Comparison of ENCODE assay signal across 25 mouse cellular contexts in genomic region chr1:82726482-82726881, GRCm38 (mm10). TPM values are rescaled to one million over a fixed set of nuclear protein-coding genes. Genes with fewer than 3 reads are reported as not detected.
DNase-seq lines count a peak whose midpoint lies in the region; ATAC-seq and TF ChIP-seq lines count a peak whose summit lies in the region.
"Had no signal": no experiment of that assay in that cellular context is flagged by ENCODE, and none has a peak within 500 bp of the region (broad histone marks: within the 10 kb centered on the region; RNA-seq: fewer than 3 reads in every experiment).

No protein-coding gene starts in this region.

- H3K4me1 ChIP-seq in heart, postnatal 0 days (ENCODE audit: control insufficient read depth, insufficient read depth): peaks cover 11% of the 10 kb centered on the region
- peaks cover 21% of the 10 kb centered on the region for H3K4me1 ChIP-seq in neural tube, embryonic 13.5 days (replicated peaks)
- H3K4me1 ChIP-seq in neural tube, embryonic 15.5 days: peaks cover 16% of the 10 kb centered on the region
- H3K4me1 ChIP-seq in liver, embryonic 12.5 days: peaks cover 23% of the 10 kb centered on the region

- no peaks in the 10 kb centered on the region for H3K9me3 ChIP-seq in heart, postnatal 0 days (replicated peaks; ENCODE audit: control insufficient read depth, low read length)
- H3K9me3 ChIP-seq in neural tube, embryonic 13.5 days: no peaks in the 10 kb centered on the region
- H3K9me3 ChIP-seq in neural tube, embryonic 15.5 days (replicated peaks): no peaks in the 10 kb centered on the region
- H3K9me3 ChIP-seq in liver, embryonic 12.5 days (replicated peaks): no peaks in the 10 kb centered on the region
- H3K9me3 ChIP-seq: embryonic facial prominence, embryonic 15.5 days; hindbrain, embryonic 13.5 days; limb, embryonic 15.5 days; midbrain, embryonic 15.5 days; stomach, embryonic 15.5 days had no signal

- TF ChIP-seq EP300 in heart, postnatal 0 days (IDR thresholded peaks at IDR 0.05; ENCODE audit: low read depth): no peak

- H3K9ac ChIP-seq in heart, postnatal 0 days (replicated peaks; ENCODE audit: low read depth, low read length): no peak overlapping the region
- H3K9ac ChIP-seq in neural tube, embryonic 13.5 days: no peak overlapping the region
- H3K9ac ChIP-seq in neural tube, embryonic 15.5 days (replicated peaks): no peak overlapping the region
- H3K9ac ChIP-seq in liver, embryonic 12.5 days: peak overlapping the region; percentile 94
- H3K9ac ChIP-seq: embryonic facial prominence, embryonic 15.5 days had no signal

- H3K4me3 ChIP-seq in heart, postnatal 0 days (ENCODE audit: low read depth, low read length): no peak overlapping the region
- H3K4me3 ChIP-seq in neural tube, embryonic 13.5 days: no peak overlapping the region
- H3K4me3 ChIP-seq in neural tube, embryonic 15.5 days (replicated peaks): no peak overlapping the region
- H3K4me3 ChIP-seq in liver, embryonic 12.5 days: peak overlapping the region; percentile 84

- no peak overlapping the region for H3K27ac ChIP-seq in heart, postnatal 0 days (ENCODE audit: low read depth)
- H3K27ac ChIP-seq in neural tube, embryonic 13.5 days (replicated peaks): no peak overlapping the region
- no peak overlapping the region for H3K27ac ChIP-seq in neural tube, embryonic 15.5 days (replicated peaks)
- H3K27ac ChIP-seq in liver, embryonic 12.5 days: peak overlapping the region; percentile 95
- H3K27ac ChIP-seq: embryonic facial prominence, embryonic 15.5 days; hindbrain, embryonic 13.5 days; limb, embryonic 15.5 days; midbrain, embryonic 15.5 days; stomach, embryonic 15.5 days had no signal

- 89% methylated on average over 5 of the region's 5 CpGs for WGBS in heart, postnatal 0 days
- WGBS in neural tube, embryonic 13.5 days: 93% methylated on average over 5 of the region's 5 CpGs
- WGBS in neural tube, embryonic 15.5 days: 96% methylated on average over 5 of the region's 5 CpGs
- whole genome bisulfite sequencing in liver, embryonic 12.5 days (ENCODE audit: insufficient replicate concordance): 27% methylated on average over 5 of the region's 5 CpGs

- TF ChIP-seq CTCF in heart, postnatal 0 days (IDR thresholded peaks at IDR 0.05; ENCODE audit: low read depth): no peak

- no peak for DNase-seq in heart, postnatal 0 days (ENCODE audit: low spot score)
- DNase-seq in heart, adult 9 months (ENCODE audit: low spot score in 2 of 2): no peak
- DNase-seq in urinary bladder, adult 18-20 months (ENCODE audit: low spot score in 2 of 2): no peak
- DNase-seq: cerebellum, adult 11 months; cerebellum, postnatal 14 days; embryo, embryonic 11 days; kidney, postnatal 25 days; layer of hippocampus, adult 9-11 months; lung, postnatal 36 days; spleen, adult 18-20 months had no signal

- H3K27me3 ChIP-seq in heart, postnatal 0 days (ENCODE audit: control insufficient read depth, insufficient read depth, low read length): peaks cover 13% of the 10 kb centered on the region
- H3K27me3 ChIP-seq in neural tube, embryonic 13.5 days: peaks cover 11% of the 10 kb centered on the region
- H3K27me3 ChIP-seq in neural tube, embryonic 15.5 days (replicated peaks): peaks cover 8% of the 10 kb centered on the region
- peaks cover 4% of the 10 kb centered on the region; the same call in 1 of the 2 replicates for H3K27me3 ChIP-seq in liver, embryonic 12.5 days (replicated peaks)
- H3K27me3 ChIP-seq: limb, embryonic 15.5 days had no signal

- no peak for ATAC-seq in heart, postnatal 0 days (ENCODE audit: insufficient read depth, low read depth)
- no peak for ATAC-seq in neural tube, embryonic 13.5 days (ENCODE audit: low read depth)
- no peak for ATAC-seq in neural tube, embryonic 15.5 days (ENCODE audit: low FRiP score)
- ATAC-seq in liver, embryonic 12.5 days: no peak
- no peak for ATAC-seq in erythroid progenitor cell, adult 5-6 weeks (replicated peaks; ENCODE audit: low FRiP score, poor library complexity, severe bottlenecking)
- ATAC-seq: forebrain, embryonic 16.5 days; intestine, postnatal 0 days; midbrain, embryonic 15.5 days had no signal

- peaks cover 43% of the 10 kb centered on the region for H3K36me3 ChIP-seq in heart, postnatal 0 days (replicated peaks; ENCODE audit: control insufficient read depth, insufficient read depth, low read length)
- peaks cover 27% of the 10 kb centered on the region for H3K36me3 ChIP-seq in neural tube, embryonic 13.5 days
- peaks cover 27% of the 10 kb centered on the region for H3K36me3 ChIP-seq in neural tube, embryonic 15.5 days
- peaks cover 43% of the 10 kb centered on the region for H3K36me3 ChIP-seq in liver, embryonic 12.5 days

- peak overlapping the region; percentile 89; the same call in 1 of the 2 replicates for H3K4me2 ChIP-seq in heart, postnatal 0 days (ENCODE audit: low read depth, low read length)
- peak overlapping the region; percentile 93 for H3K4me2 ChIP-seq in neural tube, embryonic 13.5 days
- no peak overlapping the region for H3K4me2 ChIP-seq in neural tube, embryonic 15.5 days
- H3K4me2 ChIP-seq in liver, embryonic 12.5 days: peak overlapping the region; percentile 88

RNA-seq across cellular contexts. Expression of gene Mff, which starts 1.8 kb away (rescaled TPM):
- total RNA-seq in heart, postnatal 0 days (2014; rRNA removed; ENCODE audit: low replicate concordance): 211 and 306 TPM in 2 replicates
- 259 and 270 TPM in 2 replicates for polyA plus RNA-seq in heart, postnatal 0 days (2015; fragmentation: Nextera tagmentation; extraction: Ambion mirVana)
- 360 TPM in 2 replicates for polyA plus RNA-seq in neural tube, embryonic 13.5 days (2015; fragmentation: Nextera tagmentation; extraction: Ambion mirVana)
- polyA plus RNA-seq in neural tube, embryonic 15.5 days (2015; fragmentation: Nextera tagmentation; extraction: Ambion mirVana): 347 and 375 TPM in 2 replicates
- 208 TPM in 2 replicates for polyA plus RNA-seq in liver, embryonic 12.5 days (2016; fragmentation: Nextera tagmentation; extraction: Ambion mirVana)
- 137 and 155 TPM in 2 replicates for total RNA-seq in erythroid progenitor cell, adult 5-6 weeks (2015; ENCODE audit: low replicate concordance)
- total RNA-seq in erythroid progenitor cell, adult 5-6 weeks (2017; ENCODE audit: low replicate concordance): 71.2 and 78.5 TPM in 2 replicates

RNA-seq across cellular contexts. Expression of gene Tm4sf20, which starts 41.8 kb away (rescaled TPM):
- not detected in 2 replicates for total RNA-seq in heart, postnatal 0 days (2014; rRNA removed; ENCODE audit: low replicate concordance)
- polyA plus RNA-seq in heart, postnatal 0 days (2015; fragmentation: Nextera tagmentation; extraction: Ambion mirVana): 0.14 TPM in 1 of 2 replicates, not detected in the other
- 0.13 and 0.19 TPM in 2 replicates for polyA plus RNA-seq in neural tube, embryonic 13.5 days (2015; fragmentation: Nextera tagmentation; extraction: Ambion mirVana)
- 10.5 TPM in 1 of 2 replicates, not detected in the other for polyA plus RNA-seq in neural tube, embryonic 15.5 days (2015; fragmentation: Nextera tagmentation; extraction: Ambion mirVana)
- polyA plus RNA-seq in liver, embryonic 12.5 days (2016; fragmentation: Nextera tagmentation; extraction: Ambion mirVana): not detected in 2 replicates
- not detected in 2 replicates for total RNA-seq in erythroid progenitor cell, adult 5-6 weeks (2015; ENCODE audit: low replicate concordance)
- not detected in 2 replicates for total RNA-seq in erythroid progenitor cell, adult 5-6 weeks (2017; ENCODE audit: low replicate concordance)
- total RNA-seq: ES-E14; gastrocnemius, adult 18-20 months had no signal
- polyA plus RNA-seq: forebrain, embryonic 16.5 days; gonadal fat pad, adult 2 months; hindbrain, embryonic 13.5 days; limb, embryonic 15.5 days had no signal

RNA-seq across cellular contexts. Expression of gene Gm47791, which starts 44.6 kb away (rescaled TPM):
- total RNA-seq in heart, postnatal 0 days (2014; rRNA removed; ENCODE audit: low replicate concordance): not detected in 2 replicates
- not detected in 2 replicates for polyA plus RNA-seq in heart, postnatal 0 days (2015; fragmentation: Nextera tagmentation; extraction: Ambion mirVana)
- polyA plus RNA-seq in neural tube, embryonic 13.5 days (2015; fragmentation: Nextera tagmentation; extraction: Ambion mirVana): not detected in 2 replicates
- polyA plus RNA-seq in neural tube, embryonic 15.5 days (2015; fragmentation: Nextera tagmentation; extraction: Ambion mirVana): not detected in 2 replicates
- not detected in 2 replicates for polyA plus RNA-seq in liver, embryonic 12.5 days (2016; fragmentation: Nextera tagmentation; extraction: Ambion mirVana)
- total RNA-seq in erythroid progenitor cell, adult 5-6 weeks (2015; ENCODE audit: low replicate concordance): not detected in 2 replicates
- not detected in 2 replicates for total RNA-seq in erythroid progenitor cell, adult 5-6 weeks (2017; ENCODE audit: low replicate concordance)
- total RNA-seq: ES-E14; gastrocnemius, adult 18-20 months had no signal
- polyA plus RNA-seq: forebrain, embryonic 16.5 days; gonadal fat pad, adult 2 months; heart, embryonic 16.5 days; hindbrain, embryonic 13.5 days; intestine, postnatal 0 days; limb, embryonic 15.5 days; midbrain, embryonic 15.5 days; stomach, embryonic 15.5 days had no signal
